Mouse (Mus musculus): ENCODE data around the gene Wdr61. TPM values are rescaled to one million over a fixed set of nuclear protein-coding genes. Genes with fewer than 3 reads are reported as not detected.

Gene Wdr61
- polyA plus RNA-seq, 1 experiment = 49.7 TPM

GRCm38 (mm10) chr9:54668455-54668854 lies 65.9 kb downstream of the Wdr61 start:
- H3K4me3 ChIP-seq (ENCODE audit: control insufficient read depth, insufficient read depth, low read length) = no peak overlapping the region
- 87% methylated on average over 4 of the region's 4 CpGs for WGBS

GRCm38 (mm10) chr9:54666116-54666515 lies 68.2 kb downstream of the Wdr61 start:
- Histone ChIP-seq H3K27me3 (ENCODE audit: control insufficient read depth, insufficient read depth, low read length) (no peaks in the 10 kb centered on the region), H3K4me1 (replicated peaks; ENCODE audit: control insufficient read depth, insufficient read depth, low read length) (no peaks in the 10 kb centered on the region), H3K36me3 (ENCODE audit: control insufficient read depth, insufficient read depth, low read length) (no peaks in the 10 kb centered on the region), H3K27ac (ENCODE audit: control insufficient read depth, insufficient read depth, low read length) (no peak overlapping the region), H3K4me3 (ENCODE audit: control insufficient read depth, insufficient read depth, low read length) (no peak overlapping the region)
- 97% methylated on average over 3 of the region's 3 CpGs for WGBS
- TF ChIP-seq CTCF (IDR thresholded peaks at IDR 0.05; ENCODE audit: borderline replicate concordance, control insufficient read depth, extremely low read depth, insufficient read depth, low read length, poor library complexity) (no peak), POLR2A (IDR thresholded peaks at IDR 0.05; ENCODE audit: control insufficient read depth, extremely low read depth, insufficient read depth, low read length, poor library complexity) (no peak)
- no peak for DNase-seq

More at GRCm38 (mm10) chr9:54668455-54668854, 65.9 kb downstream of the Wdr61 start:
- TF ChIP-seq CTCF (IDR thresholded peaks at IDR 0.05; ENCODE audit: borderline replicate concordance, control insufficient read depth, extremely low read depth, insufficient read depth, low read length, poor library complexity) = no peak
- TF ChIP-seq POLR2A (IDR thresholded peaks at IDR 0.05; ENCODE audit: control insufficient read depth, extremely low read depth, insufficient read depth, low read length, poor library complexity) = no peak
- H3K27me3 ChIP-seq (ENCODE audit: control insufficient read depth, insufficient read depth, low read length) = no peaks in the 10 kb centered on the region
- no peaks in the 10 kb centered on the region for H3K36me3 ChIP-seq (ENCODE audit: control insufficient read depth, insufficient read depth, low read length)
- H3K27ac ChIP-seq (ENCODE audit: control insufficient read depth, insufficient read depth, low read length) = no peak overlapping the region
- no peaks in the 10 kb centered on the region for H3K4me1 ChIP-seq (replicated peaks; ENCODE audit: control insufficient read depth, insufficient read depth, low read length)
- no peak for DNase-seq

Other genes with a start within 250 kb of the Wdr61 start
- gene Dmxl2, start 232.9 kb downstream of the Wdr61 start, polyA plus RNA-seq (2012; rRNA removed) = 0.89 and 1.0 TPM in 2 replicates
- 1.3 and 1.9 TPM in 2 replicates for gene Sh2d7, start 195.5 kb downstream of the Wdr61 start, polyA plus RNA-seq (2012; rRNA removed)
- 5.8 and 6.4 TPM in 2 replicates for gene Cib2, start 174.3 kb downstream of the Wdr61 start, polyA plus RNA-seq (2012; rRNA removed)
- gene Idh3a, start 148.2 kb downstream of the Wdr61 start, polyA plus RNA-seq (2012; rRNA removed) = 44.6 and 50.1 TPM in 2 replicates
- 4.1 and 4.5 TPM in 2 replicates for gene Acsbg1, start 72.6 kb downstream of the Wdr61 start, polyA plus RNA-seq (2012; rRNA removed)
- 2.5 and 4.5 TPM in 2 replicates for gene Dnaja4, start 35.6 kb downstream of the Wdr61 start, polyA plus RNA-seq (2012; rRNA removed)
- gene Crabp1, start 30.2 kb upstream of the Wdr61 start, polyA plus RNA-seq (2012; rRNA removed) = 2.8 and 5.4 TPM in 2 replicates
- gene Ireb2, start 129.3 kb upstream of the Wdr61 start, polyA plus RNA-seq (2012; rRNA removed) = 8.9 and 11.5 TPM in 2 replicates
- 0.17 and 0.22 TPM in 2 replicates for gene Hykk, start 182.8 kb upstream of the Wdr61 start, polyA plus RNA-seq (2012; rRNA removed)
- gene Psma4, start 216.3 kb upstream of the Wdr61 start, polyA plus RNA-seq (2012; rRNA removed) = 75.5 and 92.4 TPM in 2 replicates
- not detected in 2 replicates for gene AY074887, start 216.5 kb upstream of the Wdr61 start, polyA plus RNA-seq (2012; rRNA removed)
- gene Chrna5, start 246.4 kb upstream of the Wdr61 start, polyA plus RNA-seq (2012; rRNA removed) = 0.13 and 0.14 TPM in 2 replicates

Measured in thymus, adult 2 months (tissue).